Mouse (Mus musculus) bone marrow macrophage, adult 2 months (primary cell): Measurements from ENCODE around the gene Tcap.

ENCODE experiments used
- CTCF ChIP-seq: IDR thresholded peaks from 2 replicates; pipeline ENCODE4 v1.5.1; 2012; ENCODE audit warnings: low read depth, mild to moderate bottlenecking, low read length, moderate library complexity
- POLR2A ChIP-seq: IDR thresholded peaks from 2 replicates; pipeline ENCODE4 v1.6.1; 2012; ENCODE audit warnings: mild to moderate bottlenecking, low read depth, low read length, borderline replicate concordance

GRCm38 (mm10) chr11:98373244-98373643, 10.4 kb upstream of the Tcap start:
- no peak for TF ChIP-seq CTCF
- no peak for TF ChIP-seq POLR2A
